Mouse (Mus musculus): ENCODE results near the gene Ccl22. TPM values are rescaled to one million over a fixed set of nuclear protein-coding genes. Genes with fewer than 3 reads are reported as not detected.
A peak's percentile ranks its signal among the peaks of the same experiment; 100 is the strongest.

The Ccl22 gene
- total and polyA plus RNA-seq, 3 experiments = 0.14 TPM; not detected in 2

GRCm38 (mm10) chr8:94789256-94789955, 44.0 kb downstream of the Ccl22 start:
- 89% methylated on average over 10 of the region's 10 CpGs for WGBS
- TF ChIP-seq POLR2A (IDR thresholded peaks at IDR 0.05; ENCODE audit: insufficient read depth, low read depth, low read length) = no peak
- TF ChIP-seq CTCF (IDR thresholded peaks at IDR 0.05) = no peak
- no peak for TF ChIP-seq EP300 (IDR thresholded peaks at IDR 0.05; ENCODE audit: insufficient read depth, low read depth, low read length)
- DNase-seq = no peak
- Histone ChIP-seq H3K9ac (ENCODE audit: low read depth, low read length) (no peak overlapping the region), H3K4me1 (ENCODE audit: control insufficient read depth, insufficient read depth, low read length) (peaks cover 14% of the 10 kb centered on the region), H3K27me3 (ENCODE audit: control insufficient read depth, insufficient read depth, low read length) (no peaks in the 10 kb centered on the region), H3K36me3 (ENCODE audit: control insufficient read depth, insufficient read depth, low read length) (no peaks in the 10 kb centered on the region), H3K4me3 (no peak overlapping the region), H3K79me2 (replicated peaks; ENCODE audit: control insufficient read depth, insufficient read depth, low read length) (no peaks in the 10 kb centered on the region), H3K27ac (no peak overlapping the region)
- intact Hi-C loops (cut with DNase I) = no loop called here

- Histone ChIP-seq H3K4me1 (ENCODE audit: control insufficient read depth, insufficient read depth, low read length) (no peaks in the 10 kb centered on the region), H3K27me3 (ENCODE audit: control insufficient read depth, insufficient read depth, low read length) (no peaks in the 10 kb centered on the region), H3K27ac (no peak overlapping the region), H3K36me3 (ENCODE audit: control insufficient read depth, insufficient read depth, low read length) (no peaks in the 10 kb centered on the region), H3K79me2 (replicated peaks; ENCODE audit: control insufficient read depth, insufficient read depth, low read length) (no peaks in the 10 kb centered on the region), H3K9ac (ENCODE audit: low read depth, low read length) (no peak overlapping the region), H3K4me3 (no peak overlapping the region)
- 86% methylated on average over 4 of the region's 4 CpGs for WGBS
- TF ChIP-seq CTCF (IDR thresholded peaks at IDR 0.05) = no peak
- TF ChIP-seq POLR2A (IDR thresholded peaks at IDR 0.05; ENCODE audit: insufficient read depth, low read depth, low read length) = no peak
- no peak for TF ChIP-seq EP300 (IDR thresholded peaks at IDR 0.05; ENCODE audit: insufficient read depth, low read depth, low read length)
- intact Hi-C loops (cut with DNase I) = no loop called here
- DNase-seq = no peak
Measured at GRCm38 (mm10) chr8:94794368-94794767, 49.0 kb downstream of the Ccl22 start.

GRCm38 (mm10) chr8:94794782-94795181, 49.4 kb downstream of the Ccl22 start:
- H3K4me3 ChIP-seq = no peak overlapping the region
- no peaks in the 10 kb centered on the region for H3K36me3 ChIP-seq (ENCODE audit: control insufficient read depth, insufficient read depth, low read length)
- no peaks in the 10 kb centered on the region for H3K79me2 ChIP-seq (replicated peaks; ENCODE audit: control insufficient read depth, insufficient read depth, low read length)
- no peak overlapping the region for H3K27ac ChIP-seq
- intact Hi-C loops (cut with DNase I) = no loop called here
- no peak for DNase-seq
- TF ChIP-seq CTCF (IDR thresholded peaks at IDR 0.05) = 0 out of 2 replicates have a peak, but pooled peaks have one; percentile 5
- TF ChIP-seq EP300 (IDR thresholded peaks at IDR 0.05; ENCODE audit: insufficient read depth, low read depth, low read length) = no peak
- no peak for TF ChIP-seq POLR2A (IDR thresholded peaks at IDR 0.05; ENCODE audit: insufficient read depth, low read depth, low read length)
- no peaks in the 10 kb centered on the region for H3K27me3 ChIP-seq (ENCODE audit: control insufficient read depth, insufficient read depth, low read length)
- no peaks in the 10 kb centered on the region for H3K4me1 ChIP-seq (ENCODE audit: control insufficient read depth, insufficient read depth, low read length)
- no peak overlapping the region for H3K9ac ChIP-seq (ENCODE audit: low read depth, low read length)
- WGBS = 93% methylated on average over 2 of the region's 2 CpGs

GRCm38 (mm10) chr8:94800278-94800968, 55.0 kb downstream of the Ccl22 start:
- no peak for TF ChIP-seq POLR2A (IDR thresholded peaks at IDR 0.05; ENCODE audit: insufficient read depth, low read depth, low read length)
- no peak for TF ChIP-seq EP300 (IDR thresholded peaks at IDR 0.05; ENCODE audit: insufficient read depth, low read depth, low read length)
- TF ChIP-seq CTCF (IDR thresholded peaks at IDR 0.05) = no peak
- Histone ChIP-seq H3K4me1 (ENCODE audit: control insufficient read depth, insufficient read depth, low read length) (peaks cover 13% of the 10 kb centered on the region), H3K27ac (no peak overlapping the region), H3K4me3 (no peak overlapping the region), H3K36me3 (ENCODE audit: control insufficient read depth, insufficient read depth, low read length) (no peaks in the 10 kb centered on the region), H3K27me3 (ENCODE audit: control insufficient read depth, insufficient read depth, low read length) (no peaks in the 10 kb centered on the region), H3K9ac (ENCODE audit: low read depth, low read length) (no peak overlapping the region), H3K79me2 (replicated peaks; ENCODE audit: control insufficient read depth, insufficient read depth, low read length) (no peaks in the 10 kb centered on the region)
- intact Hi-C loops (cut with DNase I) = no loop called here
- no peak for DNase-seq
- whole genome bisulfite sequencing = 22% methylated on average over 7 of the region's 7 CpGs

Other genes with a start within 250 kb of the Ccl22 start
- 1 to 10 TPM; 3.4 to 3.9 TPM for gene Cpne2, start 212.6 kb upstream of the Ccl22 start, total RNA-seq (2021)
- 8.3 and 14.1 TPM in 2 replicates for gene Cpne2, start 212.6 kb upstream of the Ccl22 start, polyA plus RNA-seq (2012; rRNA removed)
- 10 to 100 TPM; 10.1 to 10.6 TPM for gene Rspry1, start 143.7 kb upstream of the Ccl22 start, total RNA-seq (2021)
- 3.8 and 7.9 TPM in 2 replicates for gene Rspry1, start 143.7 kb upstream of the Ccl22 start, polyA plus RNA-seq (2012; rRNA removed)
- gene Fam192a, start 143.6 kb upstream of the Ccl22 start, total RNA-seq (2021) = 10 to 100 TPM; 18.6 to 20.3 TPM
- 13.7 and 17.5 TPM in 2 replicates for gene Fam192a, start 143.6 kb upstream of the Ccl22 start, polyA plus RNA-seq (2012; rRNA removed)
- gene Arl2bp, start 79.0 kb upstream of the Ccl22 start, total RNA-seq (2021) = 10 to 100 TPM; 77.2 to 84.1 TPM
- 107 and 148 TPM in 2 replicates for gene Arl2bp, start 79.0 kb upstream of the Ccl22 start, polyA plus RNA-seq (2012; rRNA removed)
- under 1 TPM; 0.55 to 0.63 TPM for gene Pllp, start 49.3 kb upstream of the Ccl22 start, total RNA-seq (2021)
- gene Pllp, start 49.3 kb upstream of the Ccl22 start, polyA plus RNA-seq (2012; rRNA removed) = 1.1 and 2.6 TPM in 2 replicates
- gene Cx3cl1, start 26.4 kb downstream of the Ccl22 start, total RNA-seq (2021) = 1 to 10 TPM; 5.1 to 5.4 TPM
- 11.3 and 12.0 TPM in 2 replicates for gene Cx3cl1, start 26.4 kb downstream of the Ccl22 start, polyA plus RNA-seq (2012; rRNA removed)
- not detected for gene Ccl17, start 64.9 kb downstream of the Ccl22 start, total RNA-seq (2021)
- gene Ccl17, start 64.9 kb downstream of the Ccl22 start, polyA plus RNA-seq (2012; rRNA removed) = 0.62 TPM in 1 of 2 replicates, not detected in the other
- gene Coq9, start 92.7 kb downstream of the Ccl22 start, total RNA-seq (2021) = 100 to 1,000 TPM; 545 to 681 TPM
- gene Coq9, start 92.7 kb downstream of the Ccl22 start, polyA plus RNA-seq (2012; rRNA removed) = 823 and 843 TPM in 2 replicates
- gene Ciapin1, start 92.8 kb downstream of the Ccl22 start, total RNA-seq (2021) = 10 to 100 TPM; 81.9 to 98.6 TPM
- 57.2 TPM in 2 replicates for gene Ciapin1, start 92.8 kb downstream of the Ccl22 start, polyA plus RNA-seq (2012; rRNA removed)
- gene Polr2c, start 111.9 kb downstream of the Ccl22 start, total RNA-seq (2021) = 10 to 100 TPM; 55.9 to 69.5 TPM
- gene Polr2c, start 111.9 kb downstream of the Ccl22 start, polyA plus RNA-seq (2012; rRNA removed) = 142 and 198 TPM in 2 replicates
- 10 to 100 TPM; 13.7 to 14.8 TPM for gene Dok4, start 130.7 kb downstream of the Ccl22 start, total RNA-seq (2021)
- gene Dok4, start 130.7 kb downstream of the Ccl22 start, polyA plus RNA-seq (2012; rRNA removed) = 23.0 and 36.2 TPM in 2 replicates
- 1 to 10 TPM; 5.0 to 5.7 TPM for gene Ccdc102a, start 172.5 kb downstream of the Ccl22 start, total RNA-seq (2021)
- 5.2 and 6.4 TPM in 2 replicates for gene Ccdc102a, start 172.5 kb downstream of the Ccl22 start, polyA plus RNA-seq (2012; rRNA removed)
- gene Adgrg5, start 178.1 kb downstream of the Ccl22 start, total RNA-seq (2021) = under 1 TPM; 0.08 to 0.27 TPM
- gene Adgrg5, start 178.1 kb downstream of the Ccl22 start, polyA plus RNA-seq (2012; rRNA removed) = 0.62 and 0.97 TPM in 2 replicates
- gene Adgrg1, start 229.2 kb downstream of the Ccl22 start, total RNA-seq (2021) = 10 to 100 TPM; 52.1 to 67.8 TPM
- 96.1 and 107 TPM in 2 replicates for gene Adgrg1, start 229.2 kb downstream of the Ccl22 start, polyA plus RNA-seq (2012; rRNA removed)